ENCODE assay signal across 27 mouse cellular contexts in the genomic region with DNA sequence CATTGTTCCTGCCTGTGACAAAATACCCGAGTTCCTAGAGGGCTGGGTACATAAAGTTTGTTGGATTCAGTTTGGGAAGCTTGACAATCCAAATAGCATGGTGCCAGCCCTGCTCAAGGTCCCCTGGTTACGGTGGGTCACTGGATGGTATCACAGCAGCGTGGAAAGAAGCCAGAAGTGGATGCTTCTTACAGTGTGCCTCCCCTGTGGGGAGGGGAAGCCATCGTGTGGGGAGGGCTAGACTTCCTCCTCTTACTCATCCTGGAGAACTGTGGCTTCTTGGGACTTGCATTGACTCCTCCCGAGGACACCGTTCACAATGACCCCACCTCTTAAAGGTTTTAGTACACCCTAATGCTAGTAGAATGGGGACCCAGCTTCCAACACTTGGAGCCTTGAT.
"Had no signal": no experiment of that assay in that cellular context is flagged by ENCODE, and none has a peak within 500 bp of the region (broad histone marks: within the 10 kb centered on the region; RNA-seq: fewer than 3 reads in every experiment).

No protein-coding gene starts in this region.

- ATAC-seq: hindbrain, postnatal 0 days; intestine, embryonic 16.5 days; liver, embryonic 12.5 days had no signal

- DNase-seq: gastrocnemius, adult 2 months; gastrocnemius, postnatal 10 days; gastrocnemius, postnatal 25 days; heart, adult 18-20 months; heart, postnatal 10 days; heart, postnatal 4 days; kidney, adult 11 months; kidney, adult 2 months; kidney, adult 9 months; kidney, postnatal 14 days; kidney, postnatal 36 days; layer of hippocampus, adult 9-11 months; layer of hippocampus, postnatal 36 days; left cerebral cortex, postnatal 4 days had no signal

- H3K36me3 ChIP-seq: heart, embryonic 10.5 days; heart, embryonic 12.5 days; kidney, embryonic 15.5 days; limb, embryonic 13.5 days; limb, embryonic 15.5 days; liver, embryonic 12.5 days had no signal

- H3K27me3 ChIP-seq: heart, embryonic 12.5 days; hindbrain, embryonic 12.5 days; hindbrain, embryonic 15.5 days; kidney, embryonic 15.5 days; limb, embryonic 13.5 days; limb, embryonic 15.5 days; liver, embryonic 12.5 days had no signal

- H3K4me3 ChIP-seq: gastrocnemius, adult 2 months; heart, embryonic 10.5 days; heart, embryonic 12.5 days; hindbrain, embryonic 10.5 days; hindbrain, embryonic 12.5 days; hindbrain, embryonic 15.5 days; kidney, embryonic 15.5 days; limb, embryonic 13.5 days; limb, embryonic 15.5 days; liver, embryonic 12.5 days had no signal

- H3K9me3 ChIP-seq: heart, embryonic 10.5 days; heart, embryonic 12.5 days; hindbrain, embryonic 10.5 days; hindbrain, embryonic 12.5 days; hindbrain, embryonic 15.5 days; kidney, embryonic 15.5 days; limb, embryonic 13.5 days; limb, embryonic 15.5 days; liver, embryonic 12.5 days had no signal

- H3K4me1 ChIP-seq: liver, embryonic 12.5 days had no signal

- H3K4me2 ChIP-seq: heart, embryonic 12.5 days; hindbrain, embryonic 12.5 days; hindbrain, embryonic 15.5 days; kidney, embryonic 15.5 days; limb, embryonic 13.5 days; limb, embryonic 15.5 days; liver, embryonic 12.5 days had no signal

- H3K9ac ChIP-seq: heart, embryonic 12.5 days; hindbrain, embryonic 12.5 days; hindbrain, embryonic 15.5 days; kidney, embryonic 15.5 days; limb, embryonic 13.5 days; limb, embryonic 15.5 days; liver, embryonic 12.5 days; liver, embryonic 14.5 days had no signal

- H3K27ac ChIP-seq: gastrocnemius, adult 2 months; heart, embryonic 10.5 days; hindbrain, embryonic 10.5 days; hindbrain, embryonic 12.5 days; hindbrain, embryonic 15.5 days; hindbrain, postnatal 0 days; kidney, embryonic 15.5 days; kidney, postnatal 0 days; limb, embryonic 13.5 days; limb, embryonic 15.5 days; liver, embryonic 12.5 days; liver, embryonic 14.5 days had no signal
